Mouse (Mus musculus) stomach, postnatal 0 days (tissue): ENCODE data around the gene Pgpep1. TPM values are rescaled to one million over a fixed set of nuclear protein-coding genes. Genes with fewer than 3 reads are reported as not detected.

Source experiments
- ATAC-seq: fragments of 200-750 bp; cut with Nextera tagmentation; 2 replicates; pipeline ENCODE4 v1.8.0; 2017; ENCODE audit not compliant: low FRiP score, low TSS enrichment
- DNase-seq: peaks from one replicate; pipeline ENCODE4 v3.0.0-alpha.2; 2016; ENCODE audit warnings: low spot score
- H3K27ac ChIP-seq: fragments of 300-500 bp; sonication (generic); replicated peaks from 2 replicates; pipeline ENCODE4 v1.5.1; 2014; ENCODE audit warnings: mild to moderate bottlenecking, control low read depth
- H3K27me3 ChIP-seq: fragments of 300-500 bp; sonication (generic); 2 replicates; pipeline ENCODE4 v1.6.1; 2014; ENCODE audit warnings: low read length; ENCODE audit not compliant: control insufficient read depth, insufficient read depth
- H3K36me3 ChIP-seq: fragments of 300-500 bp; sonication (generic); 2 replicates; pipeline ENCODE4 v1.6.1; 2014; ENCODE audit warnings: low read length, mixed read lengths; ENCODE audit not compliant: control insufficient read depth, insufficient read depth
- H3K4me1 ChIP-seq: fragments of 300-500 bp; sonication (generic); replicated peaks from 2 replicates; pipeline ENCODE4 v1.6.1; 2014; ENCODE audit warnings: antibody characterized with exemption; ENCODE audit not compliant: control insufficient read depth, insufficient read depth
- H3K4me2 ChIP-seq: fragments of 300-500 bp; sonication (generic); replicated peaks from 2 replicates; pipeline ENCODE4 v1.6.1; 2014; ENCODE audit warnings: low read depth, mild to moderate bottlenecking, control low read depth, moderate library complexity
- H3K4me3 ChIP-seq: fragments of 300-500 bp; sonication (generic); 2 replicates; pipeline ENCODE4 v1.5.1; 2014; ENCODE audit warnings: low read depth, low read length, control low read depth
- H3K9ac ChIP-seq: fragments of 300-500 bp; sonication (generic); 2 replicates; pipeline ENCODE4 v1.6.1; 2014; ENCODE audit warnings: mild to moderate bottlenecking, low read length, control low read depth, mixed read lengths
- H3K9me3 ChIP-seq: fragments of 300-500 bp; sonication (generic); 2 replicates; pipeline ENCODE4 v1.6.1; 2016; ENCODE audit warnings: low read length; ENCODE audit not compliant: control insufficient read depth
- CTCF ChIP-seq: IDR thresholded peaks from 2 replicates; pipeline ENCODE4 v1.5.1; 2016; ENCODE audit warnings: antibody characterized with exemption, low read depth, mild to moderate bottlenecking, moderate library complexity
- EP300 ChIP-seq: optimal IDR thresholded peaks from 2 replicates; pipeline ENCODE3; 2016; ENCODE audit warnings: antibody characterized with exemption
- WGBS: fragments of 180-500 bp; shearing (Covaris S2); extraction: QIAGEN DNeasy Blood & Tissue Kit; methylation state at CpG from one replicate; pipeline ENCODE4 v1.1.7; 2014; 5-methylcytosine and 5-hydroxymethylcytosine counted together
- polyA plus RNA-seq: library from polyadenylated mRNA; unstranded; fragments of >200 nt; fragmentation: Nextera tagmentation; extraction: Ambion mirVana; gene quantifications from 2 replicates; pipeline ENCODE4 v1.2.1, GENCODE M21; 2015

Gene Pgpep1
- polyA plus RNA-seq, 1 experiment from 2014 or later = 23.3 TPM

GRCm38 (mm10) chr8:70632346-70632892 lies 27.8 kb downstream of the Pgpep1 start, which contains the start of gene Gdf15:
TSS of gene Gdf15 (minus strand) at chr8:70632456.
- no peak for ATAC-seq
- no peaks in the 10 kb centered on the region for H3K36me3 ChIP-seq
- no peak for TF ChIP-seq EP300
- 69% methylated on average over 6 of the region's 6 CpGs for WGBS
- H3K9ac ChIP-seq = peak within 1 kb of the TSS; percentile 35
- H3K9me3 ChIP-seq = no peaks in the 10 kb centered on the region
- H3K4me2 ChIP-seq = peak within 1 kb of the TSS; percentile 17; the same call in 1 of the 2 replicates
- no peaks in the 10 kb centered on the region for H3K27me3 ChIP-seq
- H3K4me1 ChIP-seq = peaks cover 10% of the 10 kb centered on the region; the same call in 1 of the 2 replicates
- H3K27ac ChIP-seq = no peak within 1 kb of the TSS
- no peak within 1 kb of the TSS for H3K4me3 ChIP-seq
- no peak for DNase-seq

- 19% methylated on average over 23 of the region's 24 CpGs for WGBS
Observed at GRCm38 (mm10) chr8:70631436-70631835, 28.8 kb downstream of the Pgpep1 start.

GRCm38 (mm10) chr8:70630532-70631381 lies 29.4 kb downstream of the Pgpep1 start:
- peaks cover 10% of the 10 kb centered on the region; the same call in 1 of the 2 replicates for H3K4me1 ChIP-seq
- H3K27me3 ChIP-seq = no peaks in the 10 kb centered on the region
- ATAC-seq = peak; percentile 45; the same call in 1 of the 2 replicates
- DNase-seq = peak; percentile 49
- no peak overlapping the region for H3K4me3 ChIP-seq
- H3K9me3 ChIP-seq = no peaks in the 10 kb centered on the region
- no peaks in the 10 kb centered on the region for H3K36me3 ChIP-seq
- 19% methylated on average over 22 of the region's 22 CpGs for WGBS
- no peak for TF ChIP-seq EP300
- no peak for TF ChIP-seq CTCF
- H3K9ac ChIP-seq = peak overlapping the region; percentile 35; the same call in 1 of the 2 replicates
- peak overlapping the region; percentile 58; the same call in 1 of the 2 replicates for H3K4me2 ChIP-seq
- peak overlapping the region; percentile 74; the same call in 1 of the 2 replicates for H3K27ac ChIP-seq

More at GRCm38 (mm10) chr8:70631436-70631835, 28.8 kb downstream of the Pgpep1 start:
- H3K27ac ChIP-seq = no peak overlapping the region
- H3K36me3 ChIP-seq = no peaks in the 10 kb centered on the region
- no peaks in the 10 kb centered on the region for H3K9me3 ChIP-seq
- ATAC-seq = no peak
- H3K27me3 ChIP-seq = no peaks in the 10 kb centered on the region
- no peak overlapping the region for H3K4me3 ChIP-seq
- peak overlapping the region; percentile 35; the same call in 1 of the 2 replicates for H3K9ac ChIP-seq
- H3K4me1 ChIP-seq = peaks cover 10% of the 10 kb centered on the region; the same call in 1 of the 2 replicates
- peak overlapping the region; percentile 17; the same call in 1 of the 2 replicates for H3K4me2 ChIP-seq
- TF ChIP-seq CTCF = no peak
- peak; percentile 63 for DNase-seq

- Histone ChIP-seq H3K36me3 (no peaks in the 10 kb centered on the region), H3K4me3 (peak overlapping the region; percentile 39), H3K27me3 (no peaks in the 10 kb centered on the region), H3K4me2 (peak overlapping the region; percentile 58), H3K9ac (peak overlapping the region; percentile 54), H3K9me3 (no peaks in the 10 kb centered on the region), H3K27ac (peak overlapping the region; percentile 74), H3K4me1 (peaks cover 10% of the 10 kb centered on the region; the same call in 1 of the 2 replicates)
- TF ChIP-seq CTCF (peak; percentile 100), EP300 (no peak)
- DNase-seq = peak; percentile 87
- ATAC-seq = peak; percentile 84
- WGBS = under 1% methylated on average over 60 of the region's 60 CpGs
Observed at GRCm38 (mm10) chr8:70629574-70630531, 30.3 kb downstream of the Pgpep1 start.

- Histone ChIP-seq H3K4me2 (peak overlapping the region; percentile 58), H3K36me3 (no peaks in the 10 kb centered on the region), H3K4me3 (no peak overlapping the region; the same call in 1 of the 2 replicates), H3K4me1 (peaks cover 8% of the 10 kb centered on the region; the same call in 1 of the 2 replicates), H3K27me3 (no peaks in the 10 kb centered on the region), H3K9me3 (no peaks in the 10 kb centered on the region), H3K9ac (no peak overlapping the region), H3K27ac (no peak overlapping the region)
- TF ChIP-seq EP300 (no peak), CTCF (no peak)
- 52% methylated on average over 7 of the region's 7 CpGs for WGBS
- no peak for ATAC-seq
- no peak for DNase-seq
Observed at GRCm38 (mm10) chr8:70628986-70629490, 31.1 kb downstream of the Pgpep1 start.
